Mouse (Mus musculus) left cerebral cortex, postnatal 4 days (tissue): ENCODE measurements around the gene Atg16l2. TPM values are rescaled to one million over a fixed set of nuclear protein-coding genes. Genes with fewer than 3 reads are reported as not detected.

Experiments
- DNase-seq: peaks from one replicate; pipeline ENCODE4 v3.0.0-alpha.2; 2022
- intact Hi-C: fragments of 180-260 bp; cut with DNase I; formaldehyde crosslinking; loops from one replicate; pipeline ENCODE4 v1.15.1; 2025
- total RNA-seq, 2 experiments: library from RNA; stranded (reverse); gene quantifications; 2 replicates each; pipeline ENCODE4 v1.2.3; 2021

The Atg16l2 gene
- total RNA-seq, 2 experiments from 2014 or later, result 34.2 to 36.0 TPM

GRCm38 (mm10) chr7:101293611-101294010 is 8.4 kb downstream of the Atg16l2 start:
- DNase-seq, result no peak
- intact Hi-C loops, result no loop called here

- DNase-seq, result no peak
- intact Hi-C loops, result no loop called here
These were observed 8.9 kb downstream of the Atg16l2 start for GRCm38 (mm10) chr7:101293138-101293537.

- intact Hi-C loops, result no loop called here
- DNase-seq, result no peak
These were observed 9.4 kb downstream of the Atg16l2 start for GRCm38 (mm10) chr7:101292696-101293095.

- intact Hi-C loops, result no loop called here
- DNase-seq, result no peak
These were observed 10.0 kb downstream of the Atg16l2 start for GRCm38 (mm10) chr7:101292086-101292485.

GRCm38 (mm10) chr7:101291641-101292040 is 10.4 kb downstream of the Atg16l2 start:
- DNase-seq, result no peak
- intact Hi-C loops, result no loop called here

GRCm38 (mm10) chr7:101291211-101291610 is 10.8 kb downstream of the Atg16l2 start:
- DNase-seq, result no peak
- intact Hi-C loops, result no loop called here

GRCm38 (mm10) chr7:101290401-101290800 is 11.7 kb downstream of the Atg16l2 start:
- intact Hi-C loops, result no loop called here
- no peak for DNase-seq

- intact Hi-C loops, result loop anchor here (5.0 kb wide), 1 partner anchor 226 kb away; no protein-coding TSS in a partner anchor
- DNase-seq, result peak; percentile 58
These were observed 13.6 kb downstream of the Atg16l2 start for GRCm38 (mm10) chr7:101288436-101288835.

- intact Hi-C loops, result loop anchor here (5.0 kb wide), 1 partner anchor 226 kb away; no protein-coding TSS in a partner anchor
- no peak for DNase-seq
These were observed 14.2 kb downstream of the Atg16l2 start for GRCm38 (mm10) chr7:101287820-101288219.

GRCm38 (mm10) chr7:101286891-101287290 is 15.2 kb downstream of the Atg16l2 start:
- intact Hi-C loops, result loop anchor here (5.0 kb wide), 1 partner anchor 225 kb away; no protein-coding TSS in a partner anchor
- DNase-seq, result no peak

- DNase-seq, result no peak
- intact Hi-C loops, result no loop called here
These were observed 17.5 kb downstream of the Atg16l2 start for GRCm38 (mm10) chr7:101284504-101284903.

GRCm38 (mm10) chr7:101282721-101283120 is 19.3 kb downstream of the Atg16l2 start:
- DNase-seq, result no peak
- intact Hi-C loops, result no loop called here

- DNase-seq, result no peak
- intact Hi-C loops, result no loop called here
These were observed 29.4 kb downstream of the Atg16l2 start for GRCm38 (mm10) chr7:101272466-101273160.

GRCm38 (mm10) chr7:101271602-101272001 is 30.4 kb downstream of the Atg16l2 start:
- intact Hi-C loops, result no loop called here
- DNase-seq, result no peak

- no peak for DNase-seq
- intact Hi-C loops, result loop anchor here (5.0 kb wide), 1 partner anchor 205 kb away; no protein-coding TSS in a partner anchor
These were observed 34.4 kb downstream of the Atg16l2 start for GRCm38 (mm10) chr7:101267457-101268259.

- DNase-seq, result no peak
- intact Hi-C loops, result no loop called here
These were observed 38.5 kb downstream of the Atg16l2 start for GRCm38 (mm10) chr7:101263511-101263910.

- DNase-seq, result no peak
- intact Hi-C loops, result no loop called here
These were observed 40.0 kb downstream of the Atg16l2 start for GRCm38 (mm10) chr7:101261941-101262546.

GRCm38 (mm10) chr7:101258482-101258881 is 43.6 kb downstream of the Atg16l2 start:
- intact Hi-C loops, result no loop called here
- no peak for DNase-seq

GRCm38 (mm10) chr7:101253071-101253470 is 49.0 kb downstream of the Atg16l2 start:
- DNase-seq, result no peak
- intact Hi-C loops, result no loop called here

- no peak for DNase-seq
- intact Hi-C loops, result no loop called here
These were observed 52.9 kb downstream of the Atg16l2 start for GRCm38 (mm10) chr7:101249173-101249572.

GRCm38 (mm10) chr7:101248760-101249159 is 53.3 kb downstream of the Atg16l2 start:
- no peak for DNase-seq
- intact Hi-C loops, result no loop called here
